Mouse (Mus musculus) lung, postnatal 0 days (tissue): ENCODE data around the gene Laptm4a.

ENCODE experiments used
- CTCF ChIP-seq: IDR thresholded peaks from 2 replicates; pipeline ENCODE4 v1.5.1; 2016; ENCODE audit warnings: antibody characterized with exemption, mild to moderate bottlenecking
- EP300 ChIP-seq: IDR thresholded peaks from 2 replicates; pipeline ENCODE4 v1.6.1; 2016; ENCODE audit warnings: antibody characterized with exemption, mild to moderate bottlenecking, control low read depth

DNA sequence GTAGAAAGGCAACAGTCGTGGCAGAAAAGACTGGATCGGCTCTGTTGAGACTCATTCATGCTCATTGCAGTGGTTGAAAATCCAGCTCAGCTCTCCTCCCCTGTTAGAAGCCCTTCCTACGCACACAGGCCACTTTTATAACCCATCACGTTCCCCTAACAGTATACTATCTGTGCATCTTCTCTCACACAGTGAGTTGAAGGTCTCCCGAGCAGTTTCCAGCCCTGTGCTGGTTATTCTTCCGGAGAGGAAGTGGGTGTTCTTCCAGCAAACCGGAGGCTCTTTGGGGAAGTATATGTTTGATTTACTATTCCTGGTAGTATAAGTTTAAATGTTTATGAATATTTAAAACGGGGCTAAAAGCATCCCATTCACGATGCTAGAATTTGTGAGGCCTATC, 25.7 kb downstream of the Laptm4a start:
- TF ChIP-seq CTCF, result no peak
- TF ChIP-seq EP300, result no peak
